Mouse (Mus musculus) liver, adult 2 months (tissue): ENCODE data around the gene Tead1. TPM values are rescaled to one million over a fixed set of nuclear protein-coding genes. Genes with fewer than 3 reads are reported as not detected.

Experiments
- DNase-seq: peaks from one replicate; pipeline ENCODE4 v3.0.0-alpha.2; 2011; ENCODE audit warnings: low read depth, low spot score; ENCODE audit errors: extremely low read depth
- H3K27ac ChIP-seq: fragments of 200-500 bp; replicated peaks from 2 replicates; pipeline ENCODE4 v1.5.1; 2012; ENCODE audit warnings: low read depth, mild to moderate bottlenecking, control low read depth, inconsistent platforms, low read length; ENCODE audit not compliant: insufficient read depth
- H3K27me3 ChIP-seq: fragments of 200-500 bp; 2 replicates; pipeline ENCODE4 v1.6.1; 2012; ENCODE audit warnings: mild to moderate bottlenecking, moderate library complexity, low read length, inconsistent platforms; ENCODE audit not compliant: control insufficient read depth, insufficient read depth
- H3K36me3 ChIP-seq: fragments of 200-500 bp; 2 replicates; pipeline ENCODE4 v1.6.1; 2012; ENCODE audit warnings: low read length, inconsistent platforms; ENCODE audit not compliant: control insufficient read depth, insufficient read depth
- H3K4me1 ChIP-seq: fragments of 200-500 bp; 2 replicates; pipeline ENCODE4 v1.6.1; 2011; ENCODE audit warnings: low read length; ENCODE audit not compliant: control insufficient read depth, insufficient read depth
- H3K4me3 ChIP-seq: fragments of 200-500 bp; 2 replicates; pipeline ENCODE4 v1.5.1; 2011; ENCODE audit warnings: low read depth, mild to moderate bottlenecking, control low read depth, low read length, moderate library complexity; ENCODE audit not compliant: insufficient read depth
- H3K79me2 ChIP-seq: fragments of 200-500 bp; 2 replicates; pipeline ENCODE4 v1.6.1; 2012; ENCODE audit warnings: inconsistent platforms, mild to moderate bottlenecking, low read length, moderate library complexity; ENCODE audit not compliant: control insufficient read depth, insufficient read depth
- H3K9ac ChIP-seq: fragments of 200-500 bp; 2 replicates; pipeline ENCODE4 v1.6.1; 2012; ENCODE audit warnings: low read depth, mild to moderate bottlenecking, control low read depth, inconsistent platforms, low read length
- CTCF ChIP-seq: fragments of 200-500 bp; IDR thresholded peaks from 2 replicates; pipeline ENCODE4 v1.5.1; 2011; ENCODE audit warnings: low read depth, low read length, control low read depth
- POLR2A ChIP-seq: fragments of 200-500 bp; IDR thresholded peaks from 2 replicates; pipeline ENCODE4 v1.6.1; 2011; ENCODE audit warnings: low read length, control low read depth; ENCODE audit not compliant: insufficient read depth; ENCODE audit errors: extremely low read depth
- WGBS: fragments of 180-500 bp; shearing (Covaris S2); methylation state at CpG from one replicate; pipeline ENCODE4 v1.1.7; 2018; 5-methylcytosine and 5-hydroxymethylcytosine counted together
- polyA plus RNA-seq: library from polyadenylated mRNA; depleted of rRNA; stranded (reverse); fragments of >200 nt; gene quantifications from 2 replicates; pipeline ENCODE4 v1.2.3, GENCODE M21; 2012
- total RNA-seq: library from RNA; depleted of rRNA; stranded (reverse); fragments of >200 nt; gene quantifications from 2 replicates; pipeline ENCODE4 v1.2.3, GENCODE M21; 2014

The Tead1 gene
- total and polyA plus RNA-seq, 2 experiments: 2.3 to 4.1 TPM

DNA sequence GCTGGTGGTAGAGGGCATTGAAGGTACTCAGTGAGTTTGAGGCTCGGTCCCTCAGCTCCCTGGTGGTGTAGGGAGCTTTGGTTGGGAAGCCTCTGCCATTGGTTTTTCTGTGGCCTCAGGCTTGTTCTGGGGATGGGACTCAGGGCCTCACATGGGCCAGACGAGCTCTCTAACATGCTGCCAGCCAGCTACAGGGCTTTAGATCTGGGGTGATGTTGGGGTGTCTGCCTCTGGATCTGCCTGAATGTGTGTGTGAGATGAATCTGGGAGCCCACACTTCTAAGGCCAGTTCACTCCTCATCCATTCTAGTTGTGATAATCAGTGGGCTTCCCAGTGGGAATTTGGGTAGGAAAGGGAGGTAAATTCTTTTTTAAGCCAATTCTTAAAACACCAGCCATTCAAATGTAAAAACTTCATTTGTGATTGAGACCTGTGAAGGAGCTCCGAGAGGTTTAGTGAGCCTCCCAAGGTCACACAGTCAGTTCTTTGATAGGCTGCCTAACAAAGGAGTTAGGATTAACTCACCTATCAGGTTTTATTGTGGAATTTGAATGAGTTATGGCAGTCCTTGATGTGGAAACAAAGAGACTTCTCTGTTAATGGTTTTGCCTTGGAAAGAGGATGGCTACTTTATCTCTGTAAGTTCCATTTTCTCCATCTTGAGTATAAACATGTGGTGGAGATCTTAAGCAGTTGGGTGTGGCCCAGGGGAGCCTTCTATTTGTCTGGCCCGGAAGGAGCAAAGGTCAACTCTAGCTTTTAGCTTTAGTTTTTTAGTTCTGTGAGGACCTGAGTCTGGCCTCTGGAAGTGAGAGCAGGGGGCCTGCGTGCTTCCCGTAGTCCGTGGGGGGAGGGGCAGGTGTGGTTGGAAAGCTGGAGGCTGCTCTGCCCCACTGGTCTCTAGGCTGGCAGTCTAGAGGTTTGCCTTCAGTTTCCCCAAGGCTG lies 12.0 kb downstream of the Tead1 start:
- no peak for DNase-seq
- no peaks in the 10 kb centered on the region for H3K36me3 ChIP-seq
- 65% methylated on average over 7 of the region's 7 CpGs for WGBS
- TF ChIP-seq CTCF: no peak
- TF ChIP-seq POLR2A: no peak
- no peak overlapping the region for H3K27ac ChIP-seq
- H3K27me3 ChIP-seq: no peaks in the 10 kb centered on the region
- no peak overlapping the region for H3K4me3 ChIP-seq
- no peak overlapping the region for H3K9ac ChIP-seq
- peaks cover 42% of the 10 kb centered on the region; the same call in 1 of the 2 replicates for H3K79me2 ChIP-seq
- H3K4me1 ChIP-seq: peaks cover 9% of the 10 kb centered on the region

DNA sequence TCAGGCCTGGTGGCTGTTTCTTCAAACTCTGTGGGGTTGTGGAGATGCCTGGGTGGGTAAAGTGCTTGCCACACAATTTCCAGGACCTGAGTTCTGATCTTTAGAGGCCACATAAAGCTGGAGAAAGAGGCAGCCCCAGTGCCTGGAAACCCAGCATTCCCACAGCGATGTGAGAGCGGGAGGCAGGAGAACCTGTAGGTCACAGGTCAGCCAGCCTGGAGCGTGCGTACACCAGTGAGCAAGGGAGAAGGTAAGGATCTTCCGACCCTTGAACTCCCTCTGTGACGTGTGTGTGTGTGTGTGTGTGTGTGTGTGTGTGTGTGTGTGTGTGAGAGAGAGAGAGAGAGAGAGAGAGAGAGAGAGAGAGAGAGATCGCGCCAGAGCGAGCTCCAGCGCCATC lies 14.4 kb downstream of the Tead1 start:
- Histone ChIP-seq H3K4me3 (no peak overlapping the region), H3K9ac (no peak overlapping the region), H3K27ac (no peak overlapping the region), H3K4me1 (peaks cover 3% of the 10 kb centered on the region), H3K79me2 (peaks cover 35% of the 10 kb centered on the region; the same call in 1 of the 2 replicates), H3K27me3 (no peaks in the 10 kb centered on the region), H3K36me3 (no peaks in the 10 kb centered on the region)
- TF ChIP-seq CTCF: no peak
- TF ChIP-seq POLR2A: no peak
- WGBS: 55% methylated on average over 10 of the region's 10 CpGs
- DNase-seq: peak; percentile 44

DNA sequence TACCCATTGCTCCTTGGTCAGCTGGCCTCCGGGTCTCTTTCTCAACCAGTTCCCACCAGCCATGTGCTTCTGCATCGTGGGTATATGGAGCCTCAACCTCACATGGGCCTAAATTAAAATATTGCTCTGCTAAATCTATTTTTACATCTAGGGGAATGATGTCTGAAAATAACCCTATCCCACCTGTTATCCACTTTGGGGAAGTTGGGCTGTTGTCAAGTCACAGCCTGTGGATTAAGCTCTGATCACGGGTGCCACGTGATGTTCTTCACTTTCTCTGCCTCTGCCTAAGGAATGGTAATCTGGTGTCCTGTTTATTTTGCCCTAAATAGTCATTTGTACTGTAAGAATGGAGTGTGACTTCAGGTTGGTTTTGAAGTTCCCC lies 17.7 kb downstream of the Tead1 start:
- no peaks in the 10 kb centered on the region for H3K27me3 ChIP-seq
- H3K79me2 ChIP-seq: peaks cover 22% of the 10 kb centered on the region; the same call in 1 of the 2 replicates
- no peaks in the 10 kb centered on the region; the same call in 1 of the 2 replicates for H3K4me1 ChIP-seq
- H3K9ac ChIP-seq: no peak overlapping the region
- 74% methylated on average over 4 of the region's 4 CpGs for WGBS
- no peak overlapping the region for H3K27ac ChIP-seq
- no peaks in the 10 kb centered on the region for H3K36me3 ChIP-seq
- no peak overlapping the region for H3K4me3 ChIP-seq
- TF ChIP-seq POLR2A (no peak), CTCF (no peak)
- no peak for DNase-seq

DNA sequence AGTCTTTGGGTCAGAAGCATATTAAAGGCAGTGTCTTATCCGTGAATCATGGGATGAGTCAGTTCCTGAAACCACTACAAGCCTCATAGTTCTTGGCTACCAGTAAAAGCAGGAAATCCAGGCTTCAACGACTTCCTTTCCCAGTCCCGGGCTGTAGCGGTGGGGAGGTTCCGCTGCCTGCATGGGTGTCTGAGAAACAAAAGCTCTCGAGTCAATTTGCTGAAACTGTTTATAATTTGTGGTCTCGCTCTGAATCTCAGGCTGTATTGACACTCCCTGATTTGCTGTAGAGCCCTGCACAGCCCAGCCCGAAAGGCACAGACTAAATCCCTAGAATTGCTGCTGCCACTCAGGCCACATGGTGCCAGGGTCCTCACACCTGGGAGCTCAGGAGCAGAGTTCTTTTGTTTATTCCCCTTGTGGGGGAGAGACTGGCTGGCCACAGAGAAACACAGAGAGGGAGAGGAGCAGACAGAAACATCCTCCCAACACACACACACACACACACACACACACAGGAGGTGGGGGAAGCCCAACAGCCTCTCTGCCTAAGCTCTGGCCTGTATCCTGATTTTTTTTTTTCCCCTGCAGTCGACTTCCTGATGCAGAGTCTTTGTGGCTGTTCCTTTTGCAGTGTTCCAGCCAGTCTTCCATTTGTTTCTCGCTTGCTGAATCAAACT lies 18.2 kb downstream of the Tead1 start:
- peaks cover 17% of the 10 kb centered on the region; the same call in 1 of the 2 replicates for H3K79me2 ChIP-seq
- H3K9ac ChIP-seq: 0 out of 2 replicates have a peak overlapping the region, but pooled peaks have one; percentile 35
- no peaks in the 10 kb centered on the region for H3K36me3 ChIP-seq
- no peaks in the 10 kb centered on the region for H3K4me1 ChIP-seq
- no peak for TF ChIP-seq POLR2A
- no peak for TF ChIP-seq CTCF
- WGBS: 57% methylated on average over 10 of the region's 10 CpGs
- H3K27me3 ChIP-seq: no peaks in the 10 kb centered on the region
- H3K27ac ChIP-seq: peak overlapping the region; percentile 78
- no peak overlapping the region for H3K4me3 ChIP-seq
- peak; percentile 30 for DNase-seq

DNA sequence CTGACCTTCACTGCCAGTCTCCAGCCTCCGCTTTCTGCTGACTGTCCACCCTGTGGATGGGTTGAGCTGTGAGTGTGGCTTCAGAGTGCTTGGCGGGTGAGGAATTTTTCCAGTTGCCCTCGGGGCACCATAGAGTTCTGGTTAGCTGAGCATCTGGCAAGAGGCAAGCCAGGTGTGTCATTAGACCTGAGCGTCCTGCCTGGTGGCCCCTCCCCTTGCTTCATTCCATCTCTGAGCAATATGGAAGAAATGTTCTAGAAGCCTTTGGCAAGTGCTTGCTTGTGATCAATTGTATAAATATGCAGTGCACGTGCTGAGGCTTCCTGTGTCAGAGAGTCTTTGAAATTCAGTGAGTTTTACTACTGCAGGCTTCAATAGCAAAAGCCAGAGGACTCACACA lies 21.0 kb downstream of the Tead1 start:
- peaks cover 8% of the 10 kb centered on the region; the same call in 1 of the 2 replicates for H3K79me2 ChIP-seq
- H3K27me3 ChIP-seq: no peaks in the 10 kb centered on the region
- H3K4me3 ChIP-seq: no peak overlapping the region
- no peaks in the 10 kb centered on the region for H3K4me1 ChIP-seq
- no peak for TF ChIP-seq POLR2A
- TF ChIP-seq CTCF: no peak
- H3K27ac ChIP-seq: no peak overlapping the region
- H3K36me3 ChIP-seq: no peaks in the 10 kb centered on the region
- no peak overlapping the region for H3K9ac ChIP-seq
- 77% methylated on average over 5 of the region's 5 CpGs for WGBS
- DNase-seq: no peak
